Mouse (Mus musculus) layer of hippocampus, adult 9-11 months (tissue): ENCODE data around the gene Hint1.

Experiments used
- DNase-seq: peaks from one replicate; pipeline ENCODE4 v3.0.0; 2022

Hint1 gene

GRCm38 (mm10) chr11:54897470-54897869 lies 31.3 kb downstream of the Hint1 start:
- no peak for DNase-seq

GRCm38 (mm10) chr11:54899657-54900056 lies 33.5 kb downstream of the Hint1 start:
- no peak for DNase-seq

- peak; percentile 42 for DNase-seq
These were observed 36.4 kb downstream of the Hint1 start, which contains the start of gene Gpx3 for GRCm38 (mm10) chr11:54902333-54903323. Gpx3 (plus strand) TSS chr11:54902453.

GRCm38 (mm10) chr11:54903339-54903738 lies 37.2 kb downstream of the Hint1 start:
- DNase-seq, result no peak

GRCm38 (mm10) chr11:54903940-54904706 lies 37.9 kb downstream of the Hint1 start:
- no peak for DNase-seq

GRCm38 (mm10) chr11:54905086-54905485 lies 38.9 kb downstream of the Hint1 start:
- DNase-seq, result no peak

- no peak for DNase-seq
These were observed 39.7 kb downstream of the Hint1 start for GRCm38 (mm10) chr11:54905931-54906330.

- no peak for DNase-seq
These were observed 40.3 kb downstream of the Hint1 start for GRCm38 (mm10) chr11:54906466-54906865.

- no peak for DNase-seq
These were observed 41.1 kb downstream of the Hint1 start for GRCm38 (mm10) chr11:54907259-54907658.

- no peak for DNase-seq
These were observed 43.1 kb downstream of the Hint1 start for GRCm38 (mm10) chr11:54909273-54909672.

GRCm38 (mm10) chr11:54910081-54910665 lies 44.0 kb downstream of the Hint1 start:
- no peak for DNase-seq

GRCm38 (mm10) chr11:54911201-54911600 lies 45.0 kb downstream of the Hint1 start:
- DNase-seq, result no peak

GRCm38 (mm10) chr11:54911671-54912502 lies 45.7 kb downstream of the Hint1 start:
- no peak for DNase-seq

GRCm38 (mm10) chr11:54912503-54913316 lies 46.5 kb downstream of the Hint1 start:
- DNase-seq, result no peak

GRCm38 (mm10) chr11:54913841-54914240 lies 47.7 kb downstream of the Hint1 start:
- DNase-seq, result no peak

GRCm38 (mm10) chr11:54917461-54917860 lies 51.3 kb downstream of the Hint1 start:
- DNase-seq, result no peak

GRCm38 (mm10) chr11:54918273-54918672 lies 52.1 kb downstream of the Hint1 start:
- no peak for DNase-seq
